Mouse (Mus musculus) lung, embryonic 14.5 days (tissue): Measurements from ENCODE around the gene Unc80. TPM values are rescaled to one million over a fixed set of nuclear protein-coding genes. Genes with fewer than 3 reads are reported as not detected.

Source experiments
- ATAC-seq: fragments of 200-750 bp; cut with Nextera tagmentation; 2 replicates; pipeline ENCODE4 v1.8.0; 2017; ENCODE audit warnings: mild to moderate bottlenecking, moderate TSS enrichment, moderate library complexity; ENCODE audit not compliant: insufficient read depth
- DNase-seq: peaks from one replicate; pipeline ENCODE4 v3.0.0-alpha.2; 2015
- H3K27ac ChIP-seq: fragments of 300-500 bp; sonication (generic); 2 replicates; pipeline ENCODE4 v1.5.1; 2014; ENCODE audit warnings: low read depth, mild to moderate bottlenecking, moderate library complexity
- H3K27me3 ChIP-seq: fragments of 300-500 bp; sonication (generic); 2 replicates; pipeline ENCODE4 v1.6.1; 2014; ENCODE audit warnings: low read length, control low read depth; ENCODE audit not compliant: insufficient read depth
- H3K36me3 ChIP-seq: fragments of 300-500 bp; sonication (generic); 2 replicates; pipeline ENCODE4 v1.6.1; 2014; ENCODE audit warnings: control low read depth; ENCODE audit not compliant: insufficient read depth
- H3K4me1 ChIP-seq: fragments of 300-500 bp; sonication (generic); 2 replicates; pipeline ENCODE4 v1.6.1; 2014; ENCODE audit warnings: antibody characterized with exemption, control low read depth; ENCODE audit not compliant: insufficient read depth
- H3K4me2 ChIP-seq: fragments of 300-500 bp; sonication (generic); 2 replicates; pipeline ENCODE4 v1.6.1; 2014; ENCODE audit warnings: mild to moderate bottlenecking
- H3K4me3 ChIP-seq: fragments of 300-500 bp; sonication (generic); 2 replicates; pipeline ENCODE4 v1.5.1; 2014; ENCODE audit warnings: low read depth, low read length
- H3K9ac ChIP-seq: fragments of 300-500 bp; sonication (generic); 2 replicates; pipeline ENCODE4 v1.6.1; 2014
- H3K9me3 ChIP-seq: fragments of 300-500 bp; sonication (generic); 2 replicates; pipeline ENCODE4 v1.6.1; 2016; ENCODE audit warnings: low read depth, low read length, control low read depth
- CTCF ChIP-seq: IDR thresholded peaks from 2 replicates; pipeline ENCODE4 v1.5.1; 2016; ENCODE audit warnings: antibody characterized with exemption, low read depth
- WGBS: fragments of 180-500 bp; shearing (Covaris S2); extraction: QIAGEN DNeasy Blood & Tissue Kit; methylation state at CpG from one replicate; pipeline ENCODE4 v1.1.7; 2014; 5-methylcytosine and 5-hydroxymethylcytosine counted together
- polyA plus RNA-seq: library from polyadenylated mRNA; unstranded; fragments of >200 nt; fragmentation: Nextera tagmentation; extraction: Ambion mirVana; gene quantifications from 2 replicates; pipeline ENCODE4 v1.2.1, GENCODE M21; 2014

Gene Unc80
- polyA plus RNA-seq, 1 experiment from 2014 or later = 0.09 TPM

- H3K4me3 ChIP-seq = no peak overlapping the region
- no peak overlapping the region for H3K9ac ChIP-seq
- no peak for ATAC-seq
- H3K9me3 ChIP-seq = no peaks in the 10 kb centered on the region
- no peak overlapping the region for H3K27ac ChIP-seq
- TF ChIP-seq CTCF = no peak
- 51% methylated on average over 7 of the region's 7 CpGs for WGBS
- no peaks in the 10 kb centered on the region for H3K36me3 ChIP-seq
- no peaks in the 10 kb centered on the region for H3K4me1 ChIP-seq
- no peak overlapping the region for H3K4me2 ChIP-seq
- H3K27me3 ChIP-seq = no peaks in the 10 kb centered on the region
- DNase-seq = no peak
Observed at GRCm38 (mm10) chr1:66671475-66671874, 203.3 kb downstream of the Unc80 start.

- ATAC-seq (no peak), DNase-seq (no peak)
- TF ChIP-seq CTCF = no peak
- Histone ChIP-seq H3K4me1 (no peaks in the 10 kb centered on the region), H3K4me2 (no peak overlapping the region), H3K27ac (no peak overlapping the region), H3K9me3 (no peaks in the 10 kb centered on the region), H3K36me3 (no peaks in the 10 kb centered on the region), H3K4me3 (no peak overlapping the region), H3K9ac (no peak overlapping the region), H3K27me3 (no peaks in the 10 kb centered on the region)
- WGBS = 86% methylated on average over 7 of the region's 7 CpGs
Observed at GRCm38 (mm10) chr1:66672812-66673211, 204.6 kb downstream of the Unc80 start.

DNA sequence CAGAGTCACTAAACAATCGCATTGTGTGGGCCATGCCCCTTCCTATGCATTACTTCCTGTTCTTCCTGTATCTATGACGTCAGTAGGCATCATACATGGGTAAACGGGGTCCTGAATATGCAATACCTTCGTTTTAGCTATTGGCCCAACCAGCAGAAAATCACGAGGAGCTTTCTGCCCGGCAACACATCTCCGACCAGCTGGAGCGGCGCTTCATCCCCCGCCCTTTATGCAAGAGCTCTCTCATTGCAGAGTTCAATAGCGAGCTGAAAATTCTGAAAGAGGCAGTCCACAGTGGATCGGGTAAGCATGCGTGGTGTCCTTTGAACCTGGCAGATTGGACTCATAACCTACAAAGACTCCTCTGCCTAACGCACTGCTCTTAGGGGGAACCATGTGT is 209.8 kb downstream of the Unc80 start:
- Histone ChIP-seq H3K4me2 (no peak overlapping the region), H3K36me3 (no peaks in the 10 kb centered on the region), H3K27me3 (no peaks in the 10 kb centered on the region), H3K4me3 (no peak overlapping the region), H3K9ac (no peak overlapping the region), H3K9me3 (no peaks in the 10 kb centered on the region), H3K27ac (no peak overlapping the region), H3K4me1 (no peaks in the 10 kb centered on the region)
- ATAC-seq (no peak), DNase-seq (no peak)
- 77% methylated on average over 14 of the region's 14 CpGs for WGBS
- TF ChIP-seq CTCF = no peak

DNA sequence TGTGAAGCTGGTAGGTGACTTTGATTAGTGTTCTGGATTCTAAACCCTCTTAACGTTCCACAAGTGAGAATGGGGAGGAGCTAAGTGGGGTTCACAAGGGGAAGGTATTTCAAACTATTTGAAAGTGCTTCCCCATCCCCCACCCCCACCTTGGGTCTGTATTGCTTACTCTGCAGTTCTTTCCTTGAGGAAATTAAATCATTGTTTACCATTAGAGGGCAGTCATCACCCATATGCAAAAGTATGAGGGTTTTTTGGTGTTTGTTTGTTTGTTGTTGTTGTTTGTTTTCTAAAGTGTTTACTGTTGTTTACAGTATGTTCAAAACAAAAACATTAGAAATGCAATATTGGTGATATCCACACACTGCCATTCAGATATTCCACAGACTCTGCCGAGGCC is 210.5 kb downstream of the Unc80 start:
- Histone ChIP-seq H3K4me1 (no peaks in the 10 kb centered on the region), H3K27ac (no peak overlapping the region), H3K9ac (no peak overlapping the region), H3K4me2 (no peak overlapping the region), H3K27me3 (no peaks in the 10 kb centered on the region), H3K4me3 (no peak overlapping the region), H3K9me3 (no peaks in the 10 kb centered on the region), H3K36me3 (no peaks in the 10 kb centered on the region)
- TF ChIP-seq CTCF = 0 out of 2 replicates have a peak, but pooled peaks have one; percentile 7
- 25% methylated on average over 2 of the region's 2 CpGs for WGBS
- DNase-seq = no peak
- ATAC-seq = no peak

- Histone ChIP-seq H3K9ac (no peak overlapping the region), H3K4me1 (no peaks in the 10 kb centered on the region), H3K4me2 (no peak overlapping the region), H3K36me3 (no peaks in the 10 kb centered on the region), H3K4me3 (no peak overlapping the region), H3K27me3 (no peaks in the 10 kb centered on the region), H3K27ac (no peak overlapping the region), H3K9me3 (no peaks in the 10 kb centered on the region)
- no peak for DNase-seq
- WGBS = 76% methylated on average over 5 of the region's 5 CpGs
- ATAC-seq = no peak
- TF ChIP-seq CTCF = no peak
Observed at GRCm38 (mm10) chr1:66682974-66683373, 214.8 kb downstream of the Unc80 start.

- no peak overlapping the region for H3K27ac ChIP-seq
- no peaks in the 10 kb centered on the region for H3K9me3 ChIP-seq
- TF ChIP-seq CTCF = no peak
- H3K4me3 ChIP-seq = no peak overlapping the region
- WGBS = 54% methylated on average over 3 of the region's 3 CpGs
- no peaks in the 10 kb centered on the region for H3K36me3 ChIP-seq
- DNase-seq = no peak
- ATAC-seq = no peak
- H3K27me3 ChIP-seq = no peaks in the 10 kb centered on the region
- H3K4me1 ChIP-seq = no peaks in the 10 kb centered on the region
- H3K9ac ChIP-seq = no peak overlapping the region
- H3K4me2 ChIP-seq = no peak overlapping the region
Observed at GRCm38 (mm10) chr1:66691772-66692171, 223.6 kb downstream of the Unc80 start.

DNA sequence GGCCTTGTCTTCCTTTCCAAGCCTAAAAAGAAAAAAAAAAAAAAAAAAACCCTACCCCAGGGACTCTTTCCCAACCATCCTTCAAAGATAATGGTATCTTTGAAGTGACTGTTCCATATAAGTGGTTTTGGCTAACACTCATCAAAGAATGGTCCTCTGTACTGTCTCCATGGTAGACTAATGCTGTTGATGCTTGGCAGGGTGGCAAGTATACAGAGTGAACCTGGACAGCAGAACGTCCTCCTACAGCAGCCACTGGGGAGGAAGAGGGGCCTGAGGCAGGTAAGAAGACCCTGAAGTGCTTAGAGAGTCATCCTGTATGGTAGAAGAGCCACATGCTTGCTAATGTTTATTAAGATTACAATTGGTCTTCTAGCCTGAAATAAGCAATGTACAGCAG is 224.1 kb downstream of the Unc80 start:
- Histone ChIP-seq H3K27me3 (no peaks in the 10 kb centered on the region), H3K4me1 (no peaks in the 10 kb centered on the region), H3K27ac (no peak overlapping the region), H3K9ac (no peak overlapping the region), H3K36me3 (no peaks in the 10 kb centered on the region), H3K9me3 (no peaks in the 10 kb centered on the region), H3K4me2 (no peak overlapping the region), H3K4me3 (no peak overlapping the region)
- no peak for ATAC-seq
- no peak for TF ChIP-seq CTCF
- 43% methylated on average over 1 of the region's 1 CpGs for WGBS
- DNase-seq = no peak
